21 mouse cellular contexts compared by ENCODE assay signal in the genomic region with DNA sequence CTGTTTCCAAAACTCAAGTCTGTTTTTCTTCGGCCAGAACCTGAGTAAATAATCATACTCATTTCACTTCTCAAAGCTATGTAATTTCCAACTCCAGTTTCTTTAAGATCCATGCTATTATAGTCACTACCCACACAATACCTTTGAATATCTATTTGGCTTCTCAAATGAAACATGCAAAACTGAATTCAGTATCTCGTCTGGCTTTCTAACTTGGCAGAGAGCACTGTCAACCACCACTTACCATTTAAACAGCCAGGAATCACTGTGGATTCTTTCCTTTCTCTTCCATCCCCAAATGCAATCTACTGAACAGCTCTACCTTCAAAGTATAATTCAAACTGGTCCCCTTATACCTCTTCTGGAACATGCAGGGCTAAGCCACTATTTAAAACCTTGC.
"Had no signal": no experiment of that assay in that cellular context is flagged by ENCODE, and none has a peak within 500 bp of the region (broad histone marks: within the 10 kb centered on the region; RNA-seq: fewer than 3 reads in every experiment).

No protein-coding gene starts in this region.

- ATAC-seq: forebrain, embryonic 13.5 days; forebrain, embryonic 14.5 days; forebrain, embryonic 15.5 days; forebrain, embryonic 16.5 days; forebrain, postnatal 0 days had no signal

- DNase-seq: cerebellum, adult 8-10 months; cerebellum, adult 9-10 months; cerebellum, adult 9-11 months; cerebellum, postnatal 10 days; cerebellum, postnatal 14 days; cerebellum, postnatal 25 days; cerebellum, postnatal 36 days; embryo, embryonic 11 days; forebrain, postnatal 0 days; gastrocnemius, adult 2 months; gastrocnemius, postnatal 10 days; gastrocnemius, postnatal 14 days; gastrocnemius, postnatal 25 days; gastrocnemius, postnatal 36 days; heart, adult 11 months; heart, adult 18-20 months; heart, adult 2 months had no signal
